Mouse (Mus musculus): ENCODE data around the gene Aknad1. TPM values are rescaled to one million over a fixed set of nuclear protein-coding genes. Genes with fewer than 3 reads are reported as not detected.

Gene Aknad1
- polyA plus RNA-seq (2012; rRNA removed), result 0.03 and 0.05 TPM in 2 replicates

GRCm38 (mm10) chr3:108739045-108739708 is at the start of gene Aknad1:
Gene Aknad1, plus strand, starts transcription at chr3:108739658.

GRCm38 (mm10) chr3:108722036-108722872 is 17.2 kb upstream of the Aknad1 start, which contains the start of gene Gpsm2:
Gene Gpsm2, minus strand, starts transcription at chr3:108722309.

Other genes with a start within 250 kb of the Aknad1 start
- 0.25 TPM in 1 of 2 replicates, not detected in the other for gene 1700013F07Rik, start 205.5 kb upstream of the Aknad1 start, polyA plus RNA-seq (2012; rRNA removed)
- 100 and 113 TPM in 2 replicates for gene 5330417C22Rik, start 203.1 kb upstream of the Aknad1 start, polyA plus RNA-seq (2012; rRNA removed)
- gene Tmem167b, start 177.2 kb upstream of the Aknad1 start, polyA plus RNA-seq (2012; rRNA removed), result 4.5 and 5.4 TPM in 2 replicates
- 1.3 and 1.8 TPM in 2 replicates for gene Taf13, start 168.0 kb upstream of the Aknad1 start, polyA plus RNA-seq (2012; rRNA removed)
- gene Wdr47, start 148.4 kb upstream of the Aknad1 start, polyA plus RNA-seq (2012; rRNA removed), result 2.5 and 2.7 TPM in 2 replicates
- gene Clcc1, start 85.7 kb upstream of the Aknad1 start, polyA plus RNA-seq (2012; rRNA removed), result 22.7 and 27.9 TPM in 2 replicates
- 8.8 and 10.6 TPM in 2 replicates for gene Gpsm2, start 17.3 kb upstream of the Aknad1 start, polyA plus RNA-seq (2012; rRNA removed)
- gene Stxbp3, start 100.9 kb downstream of the Aknad1 start, polyA plus RNA-seq (2012; rRNA removed), result 4.3 and 7.3 TPM in 2 replicates
- 0.42 and 0.48 TPM in 2 replicates for gene Fndc7, start 150.3 kb downstream of the Aknad1 start, polyA plus RNA-seq (2012; rRNA removed)
- gene Prpf38b, start 172.1 kb downstream of the Aknad1 start, polyA plus RNA-seq (2012; rRNA removed), result 56.6 and 62.9 TPM in 2 replicates
- 0.07 TPM in 1 of 2 replicates, not detected in the other for gene Henmt1, start 200.2 kb downstream of the Aknad1 start, polyA plus RNA-seq (2012; rRNA removed)
- not detected in 2 replicates for gene Gm9857, start 200.8 kb downstream of the Aknad1 start, polyA plus RNA-seq (2012; rRNA removed)

Data from colon, adult 2 months (tissue).